Mouse (Mus musculus): ENCODE results near the gene Cnr1. TPM values are rescaled to one million over a fixed set of nuclear protein-coding genes. Genes with fewer than 3 reads are reported as not detected.

The Cnr1 gene
- polyA plus RNA-seq, 2 experiments = 0.06 to 0.10 TPM

GRCm38 (mm10) chr4:33945742-33946141 lies 21.3 kb downstream of the Cnr1 start:
- TF ChIP-seq CTCF (IDR thresholded peaks at IDR 0.05; ENCODE audit: low read depth) = no peak
- TF ChIP-seq EP300 (IDR thresholded peaks at IDR 0.05; ENCODE audit: low read depth) = no peak
- no peak overlapping the region for H3K4me3 ChIP-seq (ENCODE audit: insufficient read depth in 1 of 2, low read depth in 2 of 2, low read length in 2 of 2)
- DNase-seq (ENCODE audit: low read depth in 3 of 3, low spot score in 3 of 3) = no peak
- no peaks in the 10 kb centered on the region for H3K36me3 ChIP-seq (replicated peaks; ENCODE audit: control insufficient read depth, insufficient read depth, low read depth)
- WGBS (ENCODE audit: insufficient replicate concordance) = 52% methylated on average over 2 of the region's 2 CpGs
- no peaks in the 10 kb centered on the region for H3K4me1 ChIP-seq (replicated peaks; ENCODE audit: control insufficient read depth in 2 of 2, insufficient read depth in 2 of 2, low read length in 1 of 2)
- H3K9me3 ChIP-seq (ENCODE audit: control insufficient read depth, low read length) = no peaks in the 10 kb centered on the region
- no peaks in the 10 kb centered on the region for H3K27me3 ChIP-seq (ENCODE audit: control insufficient read depth, insufficient read depth, low read length)
- ATAC-seq (ENCODE audit: insufficient read depth) = no peak
- H3K9ac ChIP-seq (replicated peaks) = no peak overlapping the region
- H3K4me2 ChIP-seq (ENCODE audit: low read depth) = no peak overlapping the region
- no peak overlapping the region for H3K27ac ChIP-seq

- ATAC-seq (ENCODE audit: insufficient read depth) (no peak), DNase-seq (ENCODE audit: low read depth in 3 of 3, low spot score in 3 of 3) (no peak)
- Histone ChIP-seq H3K4me3 (ENCODE audit: insufficient read depth in 1 of 2, low read depth in 2 of 2, low read length in 2 of 2) (no peak overlapping the region), H3K9ac (replicated peaks) (no peak overlapping the region), H3K4me2 (ENCODE audit: low read depth) (no peak overlapping the region), H3K27me3 (ENCODE audit: control insufficient read depth, insufficient read depth, low read length) (no peaks in the 10 kb centered on the region), H3K4me1 (replicated peaks; ENCODE audit: control insufficient read depth in 2 of 2, insufficient read depth in 2 of 2, low read length in 1 of 2) (no peaks in the 10 kb centered on the region), H3K36me3 (replicated peaks; ENCODE audit: control insufficient read depth, insufficient read depth, low read depth) (no peaks in the 10 kb centered on the region), H3K9me3 (ENCODE audit: control insufficient read depth, low read length) (no peaks in the 10 kb centered on the region), H3K27ac (no peak overlapping the region)
- TF ChIP-seq EP300 (IDR thresholded peaks at IDR 0.05; ENCODE audit: low read depth) (no peak), CTCF (IDR thresholded peaks at IDR 0.05; ENCODE audit: low read depth) (no peak)
- WGBS (ENCODE audit: insufficient replicate concordance) = 70% methylated on average over 3 of the region's 3 CpGs
These were observed 23.2 kb downstream of the Cnr1 start for GRCm38 (mm10) chr4:33947584-33947983.

- no peak overlapping the region for H3K4me3 ChIP-seq (ENCODE audit: insufficient read depth in 1 of 2, low read depth in 2 of 2, low read length in 2 of 2)
- no peak overlapping the region for H3K9ac ChIP-seq (replicated peaks)
- H3K4me2 ChIP-seq (ENCODE audit: low read depth) = no peak overlapping the region
- TF ChIP-seq EP300 (IDR thresholded peaks at IDR 0.05; ENCODE audit: low read depth) (no peak), CTCF (IDR thresholded peaks at IDR 0.05; ENCODE audit: low read depth) (no peak)
- 23% methylated on average over 3 of the region's 3 CpGs for WGBS (ENCODE audit: insufficient replicate concordance)
- H3K27ac ChIP-seq = no peak overlapping the region
- ATAC-seq (ENCODE audit: insufficient read depth) (no peak), DNase-seq (ENCODE audit: low read depth in 3 of 3, low spot score in 3 of 3) (no peak)
- H3K27me3 ChIP-seq (ENCODE audit: control insufficient read depth, insufficient read depth, low read length) = no peaks in the 10 kb centered on the region
- H3K36me3 ChIP-seq (replicated peaks; ENCODE audit: control insufficient read depth, insufficient read depth, low read depth) = no peaks in the 10 kb centered on the region
- no peaks in the 10 kb centered on the region for H3K9me3 ChIP-seq (ENCODE audit: control insufficient read depth, low read length)
- no peaks in the 10 kb centered on the region for H3K4me1 ChIP-seq (replicated peaks; ENCODE audit: control insufficient read depth in 2 of 2, insufficient read depth in 2 of 2, low read length in 1 of 2)
These were observed 33.0 kb downstream of the Cnr1 start for GRCm38 (mm10) chr4:33957398-33957797.

- TF ChIP-seq EP300 (IDR thresholded peaks at IDR 0.05; ENCODE audit: low read depth) (no peak), CTCF (IDR thresholded peaks at IDR 0.05; ENCODE audit: low read depth) (no peak)
- DNase-seq (ENCODE audit: low read depth in 3 of 3, low spot score in 3 of 3) (no peak), ATAC-seq (ENCODE audit: insufficient read depth) (no peak)
- no peak overlapping the region for H3K9ac ChIP-seq (replicated peaks)
- H3K36me3 ChIP-seq (replicated peaks; ENCODE audit: control insufficient read depth, insufficient read depth, low read depth) = no peaks in the 10 kb centered on the region
- H3K4me3 ChIP-seq (ENCODE audit: insufficient read depth in 1 of 2, low read depth in 2 of 2, low read length in 2 of 2) = no peak overlapping the region
- H3K27me3 ChIP-seq (ENCODE audit: control insufficient read depth, insufficient read depth, low read length) = no peaks in the 10 kb centered on the region
- WGBS (ENCODE audit: insufficient replicate concordance) = 45% methylated on average over 3 of the region's 3 CpGs
- H3K9me3 ChIP-seq (ENCODE audit: control insufficient read depth, low read length) = no peaks in the 10 kb centered on the region
- H3K27ac ChIP-seq = no peak overlapping the region
- no peaks in the 10 kb centered on the region for H3K4me1 ChIP-seq (replicated peaks; ENCODE audit: control insufficient read depth in 2 of 2, insufficient read depth in 2 of 2, low read length in 1 of 2)
- H3K4me2 ChIP-seq (ENCODE audit: low read depth) = no peak overlapping the region
These were observed 34.1 kb downstream of the Cnr1 start for GRCm38 (mm10) chr4:33958515-33958914.

GRCm38 (mm10) chr4:33959841-33960240 lies 35.4 kb downstream of the Cnr1 start:
- H3K4me3 ChIP-seq (ENCODE audit: insufficient read depth in 1 of 2, low read depth in 2 of 2, low read length in 2 of 2) = no peak overlapping the region
- ATAC-seq (ENCODE audit: insufficient read depth) (no peak), DNase-seq (ENCODE audit: low read depth in 3 of 3, low spot score in 3 of 3) (no peak)
- no peak overlapping the region for H3K27ac ChIP-seq
- no peak overlapping the region for H3K9ac ChIP-seq (replicated peaks)
- 64% methylated on average over 6 of the region's 6 CpGs for WGBS (ENCODE audit: insufficient replicate concordance)
- H3K4me2 ChIP-seq (ENCODE audit: low read depth) = no peak overlapping the region
- no peaks in the 10 kb centered on the region for H3K27me3 ChIP-seq (ENCODE audit: control insufficient read depth, insufficient read depth, low read length)
- no peaks in the 10 kb centered on the region for H3K9me3 ChIP-seq (ENCODE audit: control insufficient read depth, low read length)
- no peaks in the 10 kb centered on the region for H3K36me3 ChIP-seq (replicated peaks; ENCODE audit: control insufficient read depth, insufficient read depth, low read depth)
- no peak for TF ChIP-seq EP300 (IDR thresholded peaks at IDR 0.05; ENCODE audit: low read depth)
- TF ChIP-seq CTCF (IDR thresholded peaks at IDR 0.05; ENCODE audit: low read depth) = no peak
- H3K4me1 ChIP-seq (replicated peaks; ENCODE audit: control insufficient read depth in 2 of 2, insufficient read depth in 2 of 2, low read length in 1 of 2) = no peaks in the 10 kb centered on the region
